Mouse (Mus musculus): Measurements from ENCODE around the gene Dnajc6.

- no peak for TF ChIP-seq CTCF (IDR thresholded peaks at IDR 0.05; ENCODE audit: extremely low read depth, insufficient read length, insufficient replicate concordance, low read depth, low read length)
- TF ChIP-seq POLR2A (IDR thresholded peaks at IDR 0.05; ENCODE audit: low read depth, low read length): no peak
Measured at GRCm38 (mm10) chr4:101683086-101683485, 186.6 kb downstream of the Dnajc6 start.
